In genomic region chr14:45419323-45419722, GRCm38 (mm10) we compare ENCODE assay signal across 31 mouse cellular contexts.
"Had no signal": no experiment of that assay in that cellular context is flagged by ENCODE, and none has a peak within 500 bp of the region (broad histone marks: within the 10 kb centered on the region; RNA-seq: fewer than 3 reads in every experiment).

No protein-coding gene starts in this region.

- H3K4me1 ChIP-seq: limb, embryonic 10.5 days; limb, embryonic 12.5 days; limb, embryonic 13.5 days; limb, embryonic 15.5 days; liver, embryonic 13.5 days; lung, embryonic 15.5 days; midbrain, embryonic 10.5 days; midbrain, embryonic 12.5 days; midbrain, embryonic 13.5 days; midbrain, embryonic 15.5 days; neural tube, embryonic 12.5 days; neural tube, embryonic 13.5 days had no signal

- H3K4me3 ChIP-seq: left cerebral cortex, adult 2 months; limb, embryonic 10.5 days; limb, embryonic 12.5 days; limb, embryonic 13.5 days; limb, embryonic 15.5 days; liver, embryonic 13.5 days; liver, embryonic 15.5 days; lung, embryonic 15.5 days; megakaryocyte, embryonic 14.5 days; midbrain, embryonic 10.5 days; midbrain, embryonic 12.5 days; midbrain, embryonic 13.5 days; midbrain, embryonic 15.5 days; myocyte; neural tube, embryonic 12.5 days; neural tube, embryonic 13.5 days had no signal

- DNase-seq: left cerebral cortex, postnatal 4 days; liver, embryonic 13.5 days; lung, adult 18-20 months; lung, adult 2 months; lung, embryonic 14.5 days; lung, postnatal 10 days; lung, postnatal 14 days; lung, postnatal 36 days; lung, postnatal 4 days; midbrain, embryonic 14.5 days had no signal

- H3K36me3 ChIP-seq: limb, embryonic 10.5 days; limb, embryonic 12.5 days; limb, embryonic 13.5 days; limb, embryonic 15.5 days; liver, embryonic 13.5 days; liver, embryonic 15.5 days; lung, embryonic 15.5 days; midbrain, embryonic 10.5 days; midbrain, embryonic 12.5 days; midbrain, embryonic 13.5 days; midbrain, embryonic 15.5 days; neural tube, embryonic 12.5 days; neural tube, embryonic 13.5 days had no signal

- ATAC-seq: lung, postnatal 0 days; midbrain, embryonic 13.5 days; midbrain, embryonic 15.5 days; midbrain, embryonic 16.5 days had no signal

- H3K27me3 ChIP-seq: limb, embryonic 12.5 days; limb, embryonic 13.5 days; limb, embryonic 15.5 days; liver, embryonic 13.5 days; liver, embryonic 15.5 days; lung, embryonic 15.5 days; midbrain, embryonic 12.5 days; midbrain, embryonic 13.5 days; midbrain, embryonic 15.5 days; neural tube, embryonic 12.5 days; neural tube, embryonic 13.5 days had no signal

- H3K4me2 ChIP-seq: limb, embryonic 12.5 days; limb, embryonic 13.5 days; limb, embryonic 15.5 days; liver, embryonic 11.5 days; liver, embryonic 13.5 days; liver, embryonic 15.5 days; lung, embryonic 14.5 days; lung, embryonic 15.5 days; midbrain, embryonic 11.5 days; midbrain, embryonic 12.5 days; midbrain, embryonic 13.5 days; midbrain, embryonic 15.5 days; neural tube, embryonic 12.5 days; neural tube, embryonic 13.5 days had no signal

- H3K9ac ChIP-seq: limb, embryonic 12.5 days; limb, embryonic 13.5 days; limb, embryonic 15.5 days; liver, embryonic 13.5 days; liver, embryonic 14.5 days; liver, embryonic 15.5 days; lung, embryonic 14.5 days; lung, embryonic 15.5 days; midbrain, embryonic 12.5 days; midbrain, embryonic 13.5 days; midbrain, embryonic 15.5 days; neural tube, embryonic 12.5 days; neural tube, embryonic 13.5 days had no signal

- H3K27ac ChIP-seq: left cerebral cortex, adult 2 months; limb, embryonic 10.5 days; limb, embryonic 12.5 days; limb, embryonic 13.5 days; limb, embryonic 15.5 days; liver, embryonic 13.5 days; liver, embryonic 14.5 days; lung, embryonic 15.5 days; macrophage; midbrain, embryonic 10.5 days; midbrain, embryonic 12.5 days; midbrain, embryonic 13.5 days; midbrain, embryonic 15.5 days; neural tube, embryonic 12.5 days; neural tube, embryonic 13.5 days had no signal

- H3K9me3 ChIP-seq: limb, embryonic 10.5 days; limb, embryonic 12.5 days; limb, embryonic 13.5 days; limb, embryonic 15.5 days; liver, embryonic 13.5 days; liver, embryonic 15.5 days; lung, embryonic 15.5 days; megakaryocyte, embryonic 14.5 days; midbrain, embryonic 10.5 days; midbrain, embryonic 12.5 days; midbrain, embryonic 13.5 days; midbrain, embryonic 15.5 days; neural tube, embryonic 12.5 days; neural tube, embryonic 13.5 days had no signal
